Mouse (Mus musculus): ENCODE data around the gene Btk. TPM values are rescaled to one million over a fixed set of nuclear protein-coding genes. Genes with fewer than 3 reads are reported as not detected.

Gene Btk
- polyA plus RNA-seq, 1 experiment from 2014 or later = 0.25 TPM

- H3K4me2 ChIP-seq (ENCODE audit: low read length) = no peak overlapping the region
- H3K4me1 ChIP-seq (replicated peaks; ENCODE audit: control insufficient read depth, insufficient read depth, low read length) = no peaks in the 10 kb centered on the region
- 75% methylated on average over 6 of the region's 6 CpGs for WGBS
- H3K9ac ChIP-seq (replicated peaks; ENCODE audit: low read depth, low read length) = no peak overlapping the region
- H3K36me3 ChIP-seq (ENCODE audit: control insufficient read depth, insufficient read depth) = no peaks in the 10 kb centered on the region
- no peak overlapping the region for H3K4me3 ChIP-seq (replicated peaks; ENCODE audit: low read length)
- ATAC-seq = no peak
- H3K27me3 ChIP-seq (replicated peaks; ENCODE audit: control insufficient read depth, insufficient read depth, low read length) = no peaks in the 10 kb centered on the region
- no peaks in the 10 kb centered on the region for H3K9me3 ChIP-seq (ENCODE audit: control insufficient read depth, low read length)
- no peak overlapping the region for H3K27ac ChIP-seq (ENCODE audit: low read length)
Measured at GRCm38 (mm10) chrX:134507977-134508376, 75.4 kb downstream of the Btk start.

DNA sequence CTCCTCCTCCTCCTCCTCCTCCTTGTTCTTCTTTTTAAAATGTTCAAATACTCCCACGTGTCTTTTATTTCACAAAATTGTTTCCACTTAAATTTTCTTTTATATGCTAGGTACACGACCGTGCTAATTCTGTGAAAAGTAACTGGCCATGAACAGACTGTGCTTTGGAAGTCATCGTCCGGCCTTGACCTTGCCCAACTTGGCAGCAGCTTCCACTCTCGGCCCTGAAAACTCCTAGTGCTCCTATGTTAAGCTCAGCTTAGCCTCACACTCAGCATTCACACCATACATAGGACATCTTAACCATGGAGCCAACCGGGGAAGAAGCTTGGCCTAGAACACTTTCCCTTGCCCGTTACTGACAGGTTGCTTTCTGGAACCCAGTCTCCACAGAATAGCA lies 82.7 kb downstream of the Btk start:
- no peaks in the 10 kb centered on the region for H3K27me3 ChIP-seq (replicated peaks; ENCODE audit: control insufficient read depth, insufficient read depth, low read length)
- H3K9ac ChIP-seq (replicated peaks; ENCODE audit: low read depth, low read length) = no peak overlapping the region
- H3K4me1 ChIP-seq (replicated peaks; ENCODE audit: control insufficient read depth, insufficient read depth, low read length) = no peaks in the 10 kb centered on the region
- no peak for ATAC-seq
- H3K9me3 ChIP-seq (ENCODE audit: control insufficient read depth, low read length) = no peaks in the 10 kb centered on the region
- no peak overlapping the region for H3K4me2 ChIP-seq (ENCODE audit: low read length)
- no peaks in the 10 kb centered on the region for H3K36me3 ChIP-seq (ENCODE audit: control insufficient read depth, insufficient read depth)
- H3K27ac ChIP-seq (ENCODE audit: low read length) = no peak overlapping the region
- H3K4me3 ChIP-seq (replicated peaks; ENCODE audit: low read length) = no peak overlapping the region
- WGBS = 90% methylated on average over 8 of the region's 8 CpGs

Other genes with a start within 250 kb of the Btk start
- 16.0 and 19.3 TPM in 2 replicates for gene Drp2, start 179.0 kb downstream of the Btk start, polyA plus RNA-seq (2015; fragmentation: Nextera tagmentation; extraction: Ambion mirVana)
- 0.29 TPM in 1 of 2 replicates, not detected in the other for gene Taf7l, start 107.1 kb downstream of the Btk start, polyA plus RNA-seq (2015; fragmentation: Nextera tagmentation; extraction: Ambion mirVana)
- gene Timm8a1, start 41.7 kb downstream of the Btk start, polyA plus RNA-seq (2015; fragmentation: Nextera tagmentation; extraction: Ambion mirVana) = 45.9 and 46.2 TPM in 2 replicates
- 178 and 190 TPM in 2 replicates for gene Rpl36a, start 2.1 kb upstream of the Btk start, polyA plus RNA-seq (2015; fragmentation: Nextera tagmentation; extraction: Ambion mirVana)
- 3.4 and 3.9 TPM in 2 replicates for gene Gla, start 17.6 kb upstream of the Btk start, polyA plus RNA-seq (2015; fragmentation: Nextera tagmentation; extraction: Ambion mirVana)
- gene Hnrnph2, start 17.6 kb upstream of the Btk start, polyA plus RNA-seq (2015; fragmentation: Nextera tagmentation; extraction: Ambion mirVana) = 177 and 186 TPM in 2 replicates
- 7.4 and 7.5 TPM in 2 replicates for gene Armcx4, start 102.9 kb upstream of the Btk start, polyA plus RNA-seq (2015; fragmentation: Nextera tagmentation; extraction: Ambion mirVana)
- 77.4 and 83.3 TPM in 2 replicates for gene Armcx1, start 134.4 kb upstream of the Btk start, polyA plus RNA-seq (2015; fragmentation: Nextera tagmentation; extraction: Ambion mirVana)
- 30.5 and 41.5 TPM in 2 replicates for gene Armcx6, start 167.8 kb upstream of the Btk start, polyA plus RNA-seq (2015; fragmentation: Nextera tagmentation; extraction: Ambion mirVana)
- gene Armcx3, start 173.0 kb upstream of the Btk start, polyA plus RNA-seq (2015; fragmentation: Nextera tagmentation; extraction: Ambion mirVana) = 84.7 and 89.6 TPM in 2 replicates
- gene Armcx2, start 225.7 kb upstream of the Btk start, polyA plus RNA-seq (2015; fragmentation: Nextera tagmentation; extraction: Ambion mirVana) = 71.1 and 80.9 TPM in 2 replicates